Mouse (Mus musculus) skeletal muscle tissue, postnatal 0 days (tissue): ENCODE data around the gene Efna1. TPM values are rescaled to one million over a fixed set of nuclear protein-coding genes. Genes with fewer than 3 reads are reported as not detected.

Experiments used
- microRNA counts: library from miRNA; unstranded; fragments of <30 nt; microRNA quantifications from one replicate; lab custom pipeline; 2015
- microRNA-seq, 2 experiments: library from miRNA; unstranded; fragments of <30 nt; microRNA quantifications; one replicate each; pipeline ENCODE4; 2016
- polyA plus RNA-seq: library from polyadenylated mRNA; unstranded; fragments of >200 nt; fragmentation: Nextera tagmentation; extraction: Ambion mirVana; gene quantifications from 2 replicates; pipeline ENCODE4 v1.2.1, GENCODE M21; 2015

The Efna1 gene
- polyA plus RNA-seq = 21.7 and 22.7 TPM in 2 replicates

DNA sequence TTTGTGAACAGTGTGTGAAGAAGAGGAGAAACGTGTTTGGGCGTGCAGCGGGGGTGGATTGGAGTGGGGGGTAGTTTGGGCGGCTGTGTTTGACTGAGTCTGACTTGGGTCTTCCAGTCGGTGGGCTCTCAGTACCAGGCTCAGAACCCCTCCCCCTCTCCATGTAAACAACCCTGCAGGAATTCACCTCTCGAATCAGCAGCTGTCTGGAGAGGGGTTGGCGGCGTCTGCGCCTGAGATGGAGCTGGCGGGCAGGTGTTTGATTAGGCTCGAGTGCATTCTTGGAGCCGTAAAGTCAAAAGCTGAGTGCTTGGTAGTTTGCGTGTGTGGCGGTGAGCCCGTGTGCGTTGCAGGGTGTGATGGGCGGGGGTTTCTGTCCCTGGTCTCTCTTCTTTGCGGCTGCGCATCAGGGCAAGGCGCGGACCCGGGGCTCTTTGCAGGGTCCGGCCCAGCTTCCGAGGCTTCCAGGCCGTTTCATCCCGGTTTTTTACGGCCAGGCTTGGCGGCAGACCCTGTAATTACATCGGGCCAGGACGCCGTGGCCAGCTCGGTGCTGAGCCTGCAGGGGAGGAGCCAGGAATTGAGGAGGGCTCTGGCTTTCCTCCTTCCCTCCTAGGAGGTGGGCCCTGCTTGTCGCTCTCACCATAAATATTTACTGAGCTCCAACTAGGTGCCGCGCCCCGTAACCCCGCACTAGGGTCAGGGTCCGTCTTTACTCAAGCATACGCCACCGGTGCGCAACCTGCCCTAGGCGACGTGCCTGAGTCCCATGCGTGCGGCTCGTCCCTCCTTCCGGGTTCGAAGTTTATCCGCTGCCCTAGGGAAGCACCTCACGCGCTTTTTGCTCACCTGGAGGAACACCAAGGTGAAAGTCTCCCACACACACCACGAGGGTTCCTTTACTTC lies at the start of gene Efna1:
Gene Efna1 (minus strand): TSS at position 537 of the 906 bp plus-strand sequence.

DNA sequence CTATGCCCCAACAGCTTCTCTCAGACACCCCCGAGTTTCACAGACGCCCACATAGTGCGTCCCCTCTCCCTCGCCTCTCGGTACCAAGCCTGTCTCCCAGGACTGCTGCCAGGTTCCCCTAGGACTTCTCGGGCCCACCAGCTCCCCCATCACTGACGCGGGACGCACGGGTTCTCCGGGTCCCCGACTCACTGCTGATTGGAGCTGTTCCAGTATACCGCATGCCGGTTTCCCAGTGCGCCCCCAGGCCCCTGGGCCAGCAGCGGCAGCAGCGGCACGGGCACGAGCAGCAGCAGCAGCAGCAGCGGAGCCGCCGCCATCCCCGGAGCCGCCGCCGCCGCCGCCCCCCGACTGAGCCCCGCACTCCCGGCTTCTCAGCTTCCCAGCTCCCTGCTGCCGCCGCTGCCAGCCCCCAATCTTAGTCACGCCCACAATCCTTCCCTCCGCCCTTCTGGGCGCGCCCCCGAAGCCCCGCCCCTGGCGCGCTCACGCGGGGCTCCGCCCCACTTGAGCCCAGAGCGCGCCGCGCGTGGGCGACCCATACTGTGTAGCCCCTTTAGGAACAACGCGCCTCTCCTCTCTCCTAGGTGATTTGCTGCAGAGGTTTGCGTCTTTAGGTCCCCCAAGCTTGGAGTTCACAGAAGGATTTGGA lies 41.7 kb upstream of the Efna1 start, which contains the start of gene Efna3:
Gene Efna3 (minus strand): TSS at position 452 of the 652 bp plus-strand sequence.

DNA sequence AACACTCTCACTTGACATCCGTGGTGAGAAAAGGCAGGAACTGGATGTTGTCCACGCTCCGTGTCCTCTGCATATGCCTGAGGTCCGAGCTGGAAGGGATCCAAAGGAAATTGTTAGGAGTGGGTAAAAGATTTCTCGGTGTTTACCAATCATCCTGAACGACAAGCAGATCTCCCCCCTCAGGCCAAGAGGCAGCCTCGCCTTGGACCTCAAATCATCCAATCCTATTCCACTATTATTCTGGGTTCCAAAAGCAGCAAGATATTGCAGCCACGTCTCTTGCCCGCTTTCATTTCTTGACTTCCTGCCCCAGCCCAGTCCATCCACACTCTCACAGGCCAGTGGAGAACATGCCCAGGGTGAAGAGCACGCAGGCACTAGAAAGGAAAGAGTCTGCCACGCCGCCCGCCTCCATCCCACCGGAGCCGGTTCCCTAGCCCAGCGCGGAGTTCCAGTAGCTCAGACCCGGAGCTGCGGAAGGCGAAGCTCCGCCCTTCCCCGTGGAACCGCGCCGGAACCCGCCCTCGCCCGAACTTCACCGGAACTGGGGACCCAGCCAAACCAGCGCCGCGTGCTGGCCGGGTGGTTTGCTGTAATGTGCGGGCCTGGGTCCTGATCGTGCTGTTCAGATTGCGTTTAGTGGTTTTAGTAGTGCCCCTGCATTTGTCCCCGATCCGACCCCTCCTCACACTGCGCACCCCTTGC lies 10.7 kb downstream of the Efna1 start, which contains the start of gene Slc50a1:
Gene Slc50a1 (minus strand): TSS at position 520 of the 705 bp plus-strand sequence.

DNA sequence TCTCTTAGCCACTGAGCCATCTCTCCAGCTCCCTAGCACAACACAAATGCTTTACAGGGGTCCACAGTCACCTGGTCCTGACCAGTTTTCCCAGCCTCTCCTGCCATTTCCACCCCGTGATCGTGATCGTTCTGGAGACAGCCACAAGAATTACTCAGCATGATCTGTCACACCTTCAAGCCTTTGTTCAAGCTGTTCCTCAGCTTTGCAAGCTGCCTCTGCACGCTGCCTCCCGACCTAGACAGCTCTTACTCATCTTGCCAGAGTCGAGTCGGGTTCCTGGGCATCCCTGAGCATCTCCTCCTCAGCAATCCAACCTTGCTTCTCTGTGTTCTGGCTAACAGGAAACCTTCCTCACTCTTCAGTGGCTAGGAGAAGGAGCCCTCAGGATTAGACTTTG lies 21.9 kb downstream of the Efna1 start, which contains the start of gene Dpm3:
Gene Dpm3 (plus strand): TSS at position 283 of the 400 bp plus-strand sequence.

DNA sequence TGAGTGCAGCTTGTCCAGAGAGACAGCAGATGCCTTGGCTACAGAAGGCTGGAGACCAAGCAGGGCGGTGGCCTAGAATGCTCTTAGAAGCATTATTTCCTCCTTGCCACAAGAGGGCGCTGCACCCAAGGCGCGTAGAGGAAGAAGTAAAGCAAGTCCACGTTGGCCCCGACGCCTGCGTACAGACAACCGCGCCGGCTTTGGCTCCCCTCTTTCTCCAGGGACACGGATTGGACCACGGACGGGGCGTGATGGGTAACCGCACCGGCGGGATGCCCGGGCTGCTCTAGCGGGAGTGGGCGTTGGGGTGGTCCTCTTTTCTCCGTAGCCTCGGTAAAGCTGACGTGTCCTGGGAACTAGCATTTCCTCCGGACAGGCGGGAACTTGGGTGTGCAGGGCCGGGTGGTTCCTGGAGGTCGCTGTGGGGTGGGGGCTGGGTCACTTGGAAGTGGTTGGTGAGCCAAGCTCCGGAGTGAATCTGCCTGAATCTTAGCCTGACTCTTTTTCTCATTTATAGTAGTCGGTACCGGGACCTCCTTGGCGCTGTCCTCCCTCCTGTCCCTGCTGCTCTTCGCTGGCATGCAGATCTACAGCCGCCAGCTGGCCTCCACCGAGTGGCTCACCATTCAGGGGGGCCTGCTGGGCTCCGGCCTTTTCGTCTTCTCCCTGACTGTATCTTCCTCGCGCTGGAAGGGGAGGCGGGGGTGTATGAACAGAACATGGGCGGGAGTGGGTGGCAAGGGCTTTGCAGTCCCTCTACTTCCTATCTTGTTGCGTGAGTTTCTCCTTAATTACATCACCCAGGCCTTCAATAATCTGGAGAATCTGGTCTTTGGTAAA lies 34.5 kb downstream of the Efna1 start, which contains the start of gene Trim46:
Gene Trim46 (minus strand): TSS at position 49 of the 840 bp plus-strand sequence.

DNA sequence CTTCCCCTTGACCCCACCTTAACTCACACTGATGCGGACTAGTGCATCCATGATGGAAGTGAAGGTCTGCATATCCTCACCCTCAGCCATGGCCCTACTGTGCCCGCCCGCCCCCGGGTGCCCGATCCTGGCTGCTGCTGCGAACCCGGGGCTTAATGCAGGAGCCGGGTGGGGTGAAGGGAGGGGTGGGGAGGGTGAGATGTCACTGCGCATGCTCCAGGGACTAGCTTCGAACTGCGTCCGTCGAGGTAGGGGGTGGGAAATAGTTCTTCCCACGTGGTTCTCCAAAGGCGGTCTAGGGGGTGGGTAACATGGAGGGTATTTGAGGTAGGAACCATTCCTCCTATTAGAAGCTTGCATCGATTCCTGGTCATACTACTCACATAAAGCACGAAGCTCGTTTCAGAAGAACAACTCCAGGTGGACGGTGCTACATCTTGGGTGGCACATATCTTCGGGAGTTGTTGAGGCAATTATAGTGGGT lies 35.2 kb downstream of the Efna1 start, which contains the start of gene Krtcap2:
Gene Krtcap2 (plus strand): TSS at position 279 of the 484 bp plus-strand sequence.

DNA sequence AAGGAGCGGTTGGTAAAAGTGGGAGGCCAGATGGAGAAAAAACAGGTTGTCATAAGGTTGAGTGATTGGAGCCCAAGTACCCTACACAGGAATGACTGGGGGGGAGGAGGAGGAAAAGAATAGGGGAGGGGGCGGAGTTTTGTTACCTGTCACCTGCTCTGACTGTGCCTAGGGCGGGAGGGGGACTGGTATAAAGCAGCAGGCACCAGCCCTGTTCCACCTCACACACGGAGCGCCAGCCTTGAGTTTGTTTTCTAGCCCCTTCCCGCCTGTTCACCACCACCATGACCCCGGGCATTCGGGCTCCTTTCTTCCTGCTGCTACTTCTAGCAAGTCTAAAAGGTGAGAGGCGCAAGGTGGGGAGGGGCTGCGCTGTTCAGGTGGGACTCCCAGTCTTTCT lies 52.1 kb downstream of the Efna1 start, which contains the start of gene Muc1:
Gene Muc1 (plus strand): TSS at position 222 of the 400 bp plus-strand sequence.

DNA sequence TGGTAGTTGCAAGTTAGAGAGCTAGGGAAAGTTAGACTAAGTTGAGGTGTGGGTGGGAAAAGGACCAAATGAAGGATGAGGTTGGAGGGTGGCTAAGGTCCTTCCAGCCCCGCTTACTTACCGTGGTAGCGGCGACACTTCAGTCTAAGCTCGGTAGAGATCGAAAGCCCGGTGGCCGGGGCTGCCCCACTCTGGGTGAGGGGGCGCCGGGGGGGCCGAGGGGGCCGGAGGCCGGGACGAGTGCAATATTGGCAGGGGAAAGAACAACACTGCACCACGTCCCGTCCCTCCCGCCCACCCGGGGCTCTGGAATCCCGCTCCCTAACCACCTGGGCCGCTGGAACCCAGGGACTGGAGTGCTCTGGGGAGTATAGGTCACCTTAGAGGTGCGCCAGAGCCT lies 54.0 kb downstream of the Efna1 start, which contains the start of gene Mtx1:
Gene Mtx1 (minus strand): TSS at position 189 of the 400 bp plus-strand sequence.

MicroRNAs within 50 kb of the gene (microRNA counts, 519-probe panel; counts per million panel counts)
- 296 counts per million, percentile 58 among the panel's probes with 10 or more counts for microRNA mmu-miR-92b (lab: Ali Mortazavi, UCI)

Small RNA genes within 50 kb of the gene (microRNA-seq; reads per million reads assigned to microRNA genes)
- gene Mir92b = 5.3 to 8.4 reads per million in 2 experiments

Other genes starting within 250 kb of the Efna1 start
- 8.6 and 9.6 TPM in 2 replicates for gene Rusc1, start 187.8 kb downstream of the Efna1 start, polyA plus RNA-seq
- gene Gm43738, start 180.0 kb downstream of the Efna1 start, polyA plus RNA-seq = not detected in 2 replicates
- 67.5 and 85.5 TPM in 2 replicates for gene Fdps, start 179.2 kb downstream of the Efna1 start, polyA plus RNA-seq
- not detected in 2 replicates for gene Pklr, start 145.0 kb downstream of the Efna1 start, polyA plus RNA-seq
- gene Hcn3, start 120.9 kb downstream of the Efna1 start, polyA plus RNA-seq = 0.33 and 0.55 TPM in 2 replicates
- 9.4 and 10.4 TPM in 2 replicates for gene Clk2, start 116.3 kb downstream of the Efna1 start, polyA plus RNA-seq
- 50.6 and 61.2 TPM in 2 replicates for gene Scamp3, start 103.7 kb downstream of the Efna1 start, polyA plus RNA-seq
- 11.7 and 11.8 TPM in 2 replicates for gene Fam189b, start 98.0 kb downstream of the Efna1 start, polyA plus RNA-seq
- gene Gba, start 78.2 kb downstream of the Efna1 start, polyA plus RNA-seq = 25.1 and 27.4 TPM in 2 replicates
- 61.7 and 72.4 TPM in 2 replicates for gene Thbs3, start 66.0 kb downstream of the Efna1 start, polyA plus RNA-seq
- gene Mtx1, start 54.1 kb downstream of the Efna1 start, polyA plus RNA-seq = 116 and 132 TPM in 2 replicates
- gene Muc1, start 52.1 kb downstream of the Efna1 start, polyA plus RNA-seq = 0.44 and 0.60 TPM in 2 replicates
- 194 and 215 TPM in 2 replicates for gene Krtcap2, start 35.2 kb downstream of the Efna1 start, polyA plus RNA-seq
- 0.13 and 0.15 TPM in 2 replicates for gene Trim46, start 34.8 kb downstream of the Efna1 start, polyA plus RNA-seq
- gene Dpm3, start 21.8 kb downstream of the Efna1 start, polyA plus RNA-seq = 89.6 and 97.0 TPM in 2 replicates
- gene Slc50a1, start 10.6 kb downstream of the Efna1 start, polyA plus RNA-seq = 53.2 and 56.2 TPM in 2 replicates
- gene Efna3, start 41.8 kb upstream of the Efna1 start, polyA plus RNA-seq = 0.10 and 1.9 TPM in 2 replicates
- gene Efna4, start 56.9 kb upstream of the Efna1 start, polyA plus RNA-seq = 2.1 and 2.3 TPM in 2 replicates
- gene Adam15, start 68.9 kb upstream of the Efna1 start, polyA plus RNA-seq = 37.4 and 49.7 TPM in 2 replicates
- gene Dcst2, start 80.8 kb upstream of the Efna1 start, polyA plus RNA-seq = 0.34 TPM in 1 of 2 replicates, not detected in the other
- 0.08 TPM in 1 of 2 replicates, not detected in the other for gene Dcst1, start 84.1 kb upstream of the Efna1 start, polyA plus RNA-seq
- 2.1 and 3.7 TPM in 2 replicates for gene Zbtb7b, start 113.6 kb upstream of the Efna1 start, polyA plus RNA-seq
- not detected in 2 replicates for gene Lenep, start 121.7 kb upstream of the Efna1 start, polyA plus RNA-seq
- 32.9 and 33.8 TPM in 2 replicates for gene Flad1, start 130.7 kb upstream of the Efna1 start, polyA plus RNA-seq
- gene Cks1b, start 137.2 kb upstream of the Efna1 start, polyA plus RNA-seq = 101 and 113 TPM in 2 replicates
- 39.6 and 45.2 TPM in 2 replicates for gene Shc1, start 137.3 kb upstream of the Efna1 start, polyA plus RNA-seq
- gene Pygo2, start 149.1 kb upstream of the Efna1 start, polyA plus RNA-seq = 15.7 and 18.4 TPM in 2 replicates
- gene Pbxip1, start 155.6 kb upstream of the Efna1 start, polyA plus RNA-seq = 206 and 221 TPM in 2 replicates
- 26.7 and 33.5 TPM in 2 replicates for gene Pmvk, start 173.4 kb upstream of the Efna1 start, polyA plus RNA-seq
- gene Kcnn3, start 239.0 kb upstream of the Efna1 start, polyA plus RNA-seq = 4.5 TPM in 2 replicates